Mouse (Mus musculus): ENCODE measurements around the gene Olfr1232.

Olfr1232 gene

DNA sequence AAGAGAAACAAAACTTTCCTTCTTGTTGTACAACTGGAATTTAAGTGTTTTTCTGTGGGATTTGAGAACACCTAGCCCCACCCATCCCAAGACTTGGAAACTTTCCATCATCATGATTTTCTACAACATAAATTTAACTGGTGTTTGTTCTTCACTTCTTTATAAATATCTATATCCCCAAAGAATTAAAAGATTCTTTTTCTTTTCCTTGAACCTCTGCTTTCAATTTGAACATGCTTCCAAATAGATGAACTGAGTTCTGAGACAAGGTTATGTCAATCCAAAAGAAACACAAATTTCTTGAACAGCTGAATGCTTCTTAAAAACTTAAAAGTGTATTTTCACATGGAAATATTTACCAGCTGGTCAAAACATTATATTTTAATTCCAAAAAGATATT is at the start of gene Olfr1232:
Olfr1232 (minus strand) TSS at position 101 of the 400 bp plus-strand sequence.
- DNase-seq, result no peak

- no peak for DNase-seq
Measured at GRCm38 (mm10) chr2:89364765-89365164, 35.3 kb upstream of the Olfr1232 start, which contains the start of gene Olfr1234. TSS of gene Olfr1234 (minus strand) at chr2:89364865.

GRCm38 (mm10) chr2:89342298-89342697 is 12.8 kb upstream of the Olfr1232 start, which contains the start of gene Olfr1233:
TSS of gene Olfr1233 (minus strand) at chr2:89342398.
- DNase-seq, result no peak

GRCm38 (mm10) chr2:89306974-89307373 is 22.5 kb downstream of the Olfr1232 start, which contains the start of gene Olfr1231:
TSS of gene Olfr1231 (minus strand) at chr2:89307074.
- no peak for DNase-seq

- DNase-seq, result no peak
Measured at GRCm38 (mm10) chr2:89297168-89297567, 32.3 kb downstream of the Olfr1232 start, which contains the start of gene Olfr1230. TSS of gene Olfr1230 (minus strand) at chr2:89297268.

DNA sequence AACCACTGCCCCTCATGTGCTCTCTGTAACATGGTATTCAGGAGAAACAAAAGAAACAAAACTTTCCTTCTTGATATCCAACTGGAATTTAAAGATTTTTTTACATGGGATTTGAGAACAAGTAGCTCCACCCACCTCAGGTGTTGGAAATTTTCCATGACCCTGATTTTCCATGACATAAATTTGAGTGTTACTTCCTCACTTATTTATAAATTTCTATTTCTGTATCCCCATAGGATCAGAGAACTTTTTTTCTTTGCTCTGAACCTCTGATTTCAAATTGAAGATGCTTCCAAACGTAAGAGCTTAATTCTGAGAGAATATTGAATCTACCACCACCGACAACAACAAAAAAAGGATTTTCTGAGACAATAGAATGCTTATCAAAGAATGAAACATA is 41.6 kb downstream of the Olfr1232 start, which contains the start of gene Olfr1229:
Olfr1229 (minus strand) TSS at position 101 of the 400 bp plus-strand sequence.
- DNase-seq, result no peak
